Mouse (Mus musculus): ENCODE data around the gene Larp6. TPM values are rescaled to one million over a fixed set of nuclear protein-coding genes. Genes with fewer than 3 reads are reported as not detected.

Larp6 gene
- polyA plus RNA-seq, 1 experiment, result not detected

GRCm38 (mm10) chr9:60682753-60683152 is 30.0 kb upstream of the Larp6 start:
- H3K4me3 ChIP-seq (ENCODE audit: insufficient read depth, low read length), result no peak overlapping the region
- no peak overlapping the region for H3K27ac ChIP-seq (ENCODE audit: insufficient read depth, low read depth, low read length)
- no peaks in the 10 kb centered on the region for H3K4me1 ChIP-seq (ENCODE audit: control insufficient read depth, insufficient read depth, low read length)
- TF ChIP-seq POLR2A (IDR thresholded peaks at IDR 0.05; ENCODE audit: borderline replicate concordance, low read depth, low read length) (no peak), CTCF (IDR thresholded peaks at IDR 0.05; ENCODE audit: low read depth, low read length) (no peak)

- peak overlapping the region; percentile 60 for H3K4me3 ChIP-seq (ENCODE audit: insufficient read depth, low read length)
- peak overlapping the region; percentile 15 for H3K27ac ChIP-seq (ENCODE audit: insufficient read depth, low read depth, low read length)
- no peaks in the 10 kb centered on the region; the same call in 1 of the 2 replicates for H3K4me1 ChIP-seq (ENCODE audit: control insufficient read depth, insufficient read depth, low read length)
- TF ChIP-seq POLR2A (IDR thresholded peaks at IDR 0.05; ENCODE audit: borderline replicate concordance, low read depth, low read length) (no peak), CTCF (IDR thresholded peaks at IDR 0.05; ENCODE audit: low read depth, low read length) (no peak; the same call in 1 of the 2 replicates)
These were observed 25.4 kb upstream of the Larp6 start for GRCm38 (mm10) chr9:60687415-60687814.

GRCm38 (mm10) chr9:60687891-60688324 is 24.9 kb upstream of the Larp6 start, which contains the start of gene Lrrc49:
TSS of gene Lrrc49 (minus strand) at chr9:60688158.
- Histone ChIP-seq H3K4me3 (ENCODE audit: insufficient read depth, low read length) (peak within 1 kb of the TSS; percentile 60), H3K4me1 (ENCODE audit: control insufficient read depth, insufficient read depth, low read length) (no peaks in the 10 kb centered on the region; the same call in 1 of the 2 replicates), H3K27ac (ENCODE audit: insufficient read depth, low read depth, low read length) (peak within 1 kb of the TSS; percentile 16)
- no peak for TF ChIP-seq CTCF (IDR thresholded peaks at IDR 0.05; ENCODE audit: low read depth, low read length)
- no peak for TF ChIP-seq POLR2A (IDR thresholded peaks at IDR 0.05; ENCODE audit: borderline replicate concordance, low read depth, low read length)

- peaks cover 11% of the 10 kb centered on the region for H3K4me1 ChIP-seq (ENCODE audit: control insufficient read depth, insufficient read depth, low read length)
- no peak overlapping the region for H3K27ac ChIP-seq (ENCODE audit: insufficient read depth, low read depth, low read length)
- H3K4me3 ChIP-seq (ENCODE audit: insufficient read depth, low read length), result no peak overlapping the region
- no peak for TF ChIP-seq CTCF (IDR thresholded peaks at IDR 0.05; ENCODE audit: low read depth, low read length)
- TF ChIP-seq POLR2A (IDR thresholded peaks at IDR 0.05; ENCODE audit: borderline replicate concordance, low read depth, low read length), result no peak
These were observed 20.2 kb upstream of the Larp6 start for GRCm38 (mm10) chr9:60692624-60693023.

GRCm38 (mm10) chr9:60693986-60694385 is 18.8 kb upstream of the Larp6 start:
- Histone ChIP-seq H3K27ac (ENCODE audit: insufficient read depth, low read depth, low read length) (no peak overlapping the region), H3K4me1 (ENCODE audit: control insufficient read depth, insufficient read depth, low read length) (peaks cover 11% of the 10 kb centered on the region), H3K4me3 (ENCODE audit: insufficient read depth, low read length) (no peak overlapping the region)
- TF ChIP-seq POLR2A (IDR thresholded peaks at IDR 0.05; ENCODE audit: borderline replicate concordance, low read depth, low read length), result no peak
- TF ChIP-seq CTCF (IDR thresholded peaks at IDR 0.05; ENCODE audit: low read depth, low read length), result 0 out of 2 replicates have a peak, but pooled peaks have one; percentile 7

- TF ChIP-seq CTCF (IDR thresholded peaks at IDR 0.05; ENCODE audit: low read depth, low read length) (no peak), POLR2A (IDR thresholded peaks at IDR 0.05; ENCODE audit: borderline replicate concordance, low read depth, low read length) (no peak)
- Histone ChIP-seq H3K4me3 (ENCODE audit: insufficient read depth, low read length) (no peak overlapping the region), H3K27ac (ENCODE audit: insufficient read depth, low read depth, low read length) (peak overlapping the region; percentile 52), H3K4me1 (ENCODE audit: control insufficient read depth, insufficient read depth, low read length) (peaks cover 11% of the 10 kb centered on the region)
These were observed 16.4 kb upstream of the Larp6 start for GRCm38 (mm10) chr9:60696271-60696985.

- Histone ChIP-seq H3K27ac (ENCODE audit: insufficient read depth, low read depth, low read length) (no peak overlapping the region), H3K4me3 (ENCODE audit: insufficient read depth, low read length) (no peak overlapping the region), H3K4me1 (ENCODE audit: control insufficient read depth, insufficient read depth, low read length) (peaks cover 11% of the 10 kb centered on the region)
- no peak for TF ChIP-seq POLR2A (IDR thresholded peaks at IDR 0.05; ENCODE audit: borderline replicate concordance, low read depth, low read length)
- no peak for TF ChIP-seq CTCF (IDR thresholded peaks at IDR 0.05; ENCODE audit: low read depth, low read length)
These were observed 13.1 kb upstream of the Larp6 start for GRCm38 (mm10) chr9:60699581-60700231.

- H3K4me3 ChIP-seq (ENCODE audit: insufficient read depth, low read length), result no peak overlapping the region
These were observed 5.2 kb upstream of the Larp6 start for GRCm38 (mm10) chr9:60707594-60707993.

GRCm38 (mm10) chr9:60708606-60709005 is 4.2 kb upstream of the Larp6 start:
- H3K27ac ChIP-seq (ENCODE audit: insufficient read depth, low read depth, low read length), result no peak overlapping the region
- TF ChIP-seq POLR2A (IDR thresholded peaks at IDR 0.05; ENCODE audit: borderline replicate concordance, low read depth, low read length), result no peak
- TF ChIP-seq CTCF (IDR thresholded peaks at IDR 0.05; ENCODE audit: low read depth, low read length), result no peak
- no peaks in the 10 kb centered on the region for H3K4me1 ChIP-seq (ENCODE audit: control insufficient read depth, insufficient read depth, low read length)
- no peak overlapping the region for H3K4me3 ChIP-seq (ENCODE audit: insufficient read depth, low read length)

More at GRCm38 (mm10) chr9:60707594-60707993, 5.2 kb upstream of the Larp6 start:
- no peak for TF ChIP-seq POLR2A (IDR thresholded peaks at IDR 0.05; ENCODE audit: borderline replicate concordance, low read depth, low read length)
- no peaks in the 10 kb centered on the region for H3K4me1 ChIP-seq (ENCODE audit: control insufficient read depth, insufficient read depth, low read length)
- no peak overlapping the region for H3K27ac ChIP-seq (ENCODE audit: insufficient read depth, low read depth, low read length)

GRCm38 (mm10) chr9:60709721-60710120 is 3.1 kb upstream of the Larp6 start:
- H3K4me3 ChIP-seq (ENCODE audit: insufficient read depth, low read length), result no peak overlapping the region
- no peaks in the 10 kb centered on the region for H3K4me1 ChIP-seq (ENCODE audit: control insufficient read depth, insufficient read depth, low read length)
- TF ChIP-seq CTCF (IDR thresholded peaks at IDR 0.05; ENCODE audit: low read depth, low read length) (no peak), POLR2A (IDR thresholded peaks at IDR 0.05; ENCODE audit: borderline replicate concordance, low read depth, low read length) (no peak)
- no peak overlapping the region for H3K27ac ChIP-seq (ENCODE audit: insufficient read depth, low read depth, low read length)

Data from bone marrow macrophage, adult 2 months (primary cell).